Mouse (Mus musculus) sigmoid colon, adult 10 weeks (tissue): Measurements from ENCODE around the gene Gm20920. TPM values are rescaled to one million over a fixed set of nuclear protein-coding genes. Genes with fewer than 3 reads are reported as not detected.

Experiments used
- polyA plus RNA-seq: library from polyadenylated mRNA; stranded (reverse); fragments of 350-450 nt; fragmentation: Illumina TruSeq; extraction: RNeasy Lipid Tissue Mini Kit (QIAGEN cat#74804); gene quantifications from one replicate; pipeline ENCODE4 v1.2.3, GENCODE M21; 2014; ENCODE audit warnings: low read depth, low replicate concordance

Gm20920 gene
- not detected for polyA plus RNA-seq

GRCm38 (mm10) chrY:51851820-51852219 is at the start of gene Gm20920:
Gm20920 (plus strand) TSS chrY:51852120.

